Mouse (Mus musculus) telencephalon, adult 2 months (tissue): ENCODE data around the gene Rtel1.

Experiments
- DNase-seq: peaks from one replicate; pipeline ENCODE4 v3.0.0-alpha.2; 2011; ENCODE audit warnings: low read depth, low spot score

The Rtel1 gene

GRCm38 (mm10) chr2:181319248-181320102 lies at the start of gene Rtel1:
Gene Rtel1, plus strand, starts transcription at chr2:181319739.
- peak; percentile 75 for DNase-seq

DNA sequence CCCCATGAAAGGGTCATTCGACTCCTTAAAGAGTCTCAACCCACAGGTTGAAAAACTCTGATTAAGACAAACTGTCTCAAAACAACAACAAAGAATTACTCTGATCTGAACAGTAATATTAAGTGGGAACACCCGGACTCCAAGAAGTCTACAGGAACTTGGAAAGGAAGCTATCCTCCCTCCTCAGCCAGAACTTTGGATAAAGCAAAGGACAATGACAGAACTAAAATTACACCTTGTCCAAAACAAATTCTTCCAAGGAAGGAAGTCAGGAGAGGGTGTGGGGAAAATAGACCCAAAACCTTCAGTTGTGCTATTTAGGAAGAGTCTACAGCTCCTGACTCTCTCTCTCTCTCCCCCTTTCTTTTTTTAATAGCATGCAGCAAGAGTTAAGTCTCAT lies 47.4 kb upstream of the Rtel1 start:
- DNase-seq = no peak

GRCm38 (mm10) chr2:181273829-181274228 lies 45.7 kb upstream of the Rtel1 start:
- no peak for DNase-seq

DNA sequence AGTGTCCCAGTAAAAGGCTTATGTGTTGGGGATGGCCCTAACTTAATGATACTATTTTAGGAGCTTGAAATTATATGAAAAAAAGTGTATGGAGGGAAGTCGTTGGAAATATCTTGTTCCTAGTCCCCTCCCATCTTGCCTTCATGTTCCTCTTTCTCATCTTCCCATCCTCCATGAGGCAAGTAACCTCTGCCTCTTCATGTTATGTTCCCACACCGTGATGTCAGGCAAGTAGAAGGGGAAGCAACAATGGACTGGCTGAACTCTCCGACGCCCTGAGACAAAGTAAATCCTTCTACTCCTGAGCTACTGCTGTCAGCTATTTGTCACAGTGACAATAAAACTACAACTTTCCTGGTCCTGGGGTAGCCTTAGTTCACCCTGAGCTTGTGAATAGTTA lies 44.9 kb upstream of the Rtel1 start:
- DNase-seq = no peak

DNA sequence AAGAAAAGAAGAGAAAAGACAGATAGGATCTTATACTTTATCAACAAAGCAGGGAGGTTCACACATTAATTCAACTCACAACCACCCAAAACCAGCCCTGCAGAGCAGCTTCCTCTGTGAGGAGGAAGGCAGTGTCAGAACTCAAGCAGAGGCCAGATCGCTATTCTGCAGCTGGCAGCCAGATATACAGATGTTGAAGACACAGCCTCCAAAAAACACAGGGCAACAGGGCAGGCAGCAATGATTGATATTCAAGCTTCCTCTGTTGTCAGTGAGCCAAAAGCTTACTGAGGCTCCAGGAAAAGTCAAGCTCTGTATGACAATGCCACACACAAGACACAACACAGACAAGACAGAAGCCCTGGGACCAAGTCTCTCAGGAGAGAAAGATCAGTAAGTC lies 42.8 kb upstream of the Rtel1 start:
- no peak for DNase-seq

DNA sequence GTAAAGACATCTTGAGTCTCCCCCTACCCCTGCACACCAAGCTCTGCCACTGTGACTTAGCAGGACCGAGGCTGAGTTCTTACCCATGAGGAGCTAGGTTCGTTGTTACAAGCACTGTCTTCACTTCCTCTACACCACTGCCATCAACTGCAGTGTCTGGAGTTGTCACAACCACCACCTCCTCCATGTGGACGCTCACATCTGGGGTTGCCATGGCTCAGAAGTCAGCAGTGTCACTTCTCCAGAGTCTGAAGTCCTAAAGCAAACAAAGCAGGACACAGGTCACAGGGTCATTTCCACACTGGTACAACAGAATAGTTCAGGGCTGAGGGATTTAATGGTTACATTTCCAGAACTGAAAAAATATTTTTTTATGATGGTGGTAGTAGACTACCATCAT lies 41.7 kb upstream of the Rtel1 start:
- DNase-seq = no peak

- no peak for DNase-seq
Observed at GRCm38 (mm10) chr2:181279968-181280367, 39.6 kb upstream of the Rtel1 start.

GRCm38 (mm10) chr2:181286629-181287337 lies 32.8 kb upstream of the Rtel1 start:
- DNase-seq = no peak

GRCm38 (mm10) chr2:181287338-181287957 lies 32.1 kb upstream of the Rtel1 start:
- peak; percentile 31 for DNase-seq

DNA sequence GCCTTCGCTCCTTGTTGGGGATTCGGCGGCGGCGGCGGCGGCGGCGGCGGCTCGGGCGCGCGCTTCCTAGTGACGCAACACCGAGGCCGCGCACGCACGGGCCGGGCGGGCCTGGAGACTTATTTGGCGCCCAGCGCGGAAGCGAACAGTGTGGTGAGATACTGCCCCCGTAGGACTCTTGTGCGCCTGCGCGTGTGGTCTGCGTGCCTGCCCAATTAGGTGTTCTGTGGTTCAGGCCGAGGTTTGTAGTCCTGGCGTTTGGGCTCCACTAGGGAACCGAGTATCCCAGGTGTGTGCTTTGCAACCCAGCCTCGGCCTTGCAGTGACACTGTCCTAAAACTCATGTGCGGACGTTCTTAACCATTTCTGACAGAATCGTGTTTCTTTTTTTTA lies 31.6 kb upstream of the Rtel1 start, which contains the start of gene Gmeb2:
Gmeb2 (minus strand) TSS at position 78 of the 393 bp plus-strand sequence.
- peak; percentile 93 for DNase-seq

DNA sequence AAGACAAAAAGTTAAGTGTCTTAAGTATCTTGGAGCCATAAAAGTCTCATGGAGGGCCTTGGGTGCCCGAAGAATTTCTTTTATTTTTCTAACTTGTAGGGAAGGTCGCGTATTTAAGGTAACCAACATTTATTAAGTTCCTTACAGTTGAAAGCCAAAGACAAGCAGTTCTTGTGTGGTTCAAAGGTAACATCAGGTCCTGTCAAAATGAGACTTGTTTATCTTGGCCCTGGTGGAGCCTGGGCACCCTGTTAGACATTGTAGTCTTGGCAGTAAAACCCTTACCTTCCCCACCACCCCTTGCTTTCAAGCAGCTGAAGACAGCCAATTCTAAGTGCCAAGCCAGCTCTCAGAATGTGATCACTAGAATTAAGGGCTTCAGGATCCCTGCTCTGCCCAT lies 30.8 kb upstream of the Rtel1 start:
- DNase-seq = no peak

- DNase-seq = no peak
Observed at GRCm38 (mm10) chr2:181290937-181291336, 28.6 kb upstream of the Rtel1 start.

DNA sequence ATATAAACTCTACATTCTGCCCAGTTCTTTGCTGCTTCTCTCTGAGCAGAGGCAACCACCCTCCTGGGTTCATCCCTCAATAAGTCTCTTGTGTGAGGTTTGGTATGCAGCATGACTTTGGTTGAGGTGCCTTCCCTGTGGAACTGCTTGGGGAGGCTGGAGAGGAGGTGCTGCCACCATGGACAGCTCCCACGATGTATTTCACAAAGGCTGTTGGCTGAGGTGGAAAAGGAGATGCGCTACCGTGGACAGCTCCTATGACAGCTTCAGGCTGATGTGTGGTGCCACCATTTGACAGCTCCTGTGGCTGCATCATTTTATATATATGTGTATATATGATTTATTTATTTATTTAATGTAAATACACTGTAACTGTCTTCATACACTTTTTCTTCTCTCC lies 17.5 kb upstream of the Rtel1 start:
- no peak for DNase-seq

DNA sequence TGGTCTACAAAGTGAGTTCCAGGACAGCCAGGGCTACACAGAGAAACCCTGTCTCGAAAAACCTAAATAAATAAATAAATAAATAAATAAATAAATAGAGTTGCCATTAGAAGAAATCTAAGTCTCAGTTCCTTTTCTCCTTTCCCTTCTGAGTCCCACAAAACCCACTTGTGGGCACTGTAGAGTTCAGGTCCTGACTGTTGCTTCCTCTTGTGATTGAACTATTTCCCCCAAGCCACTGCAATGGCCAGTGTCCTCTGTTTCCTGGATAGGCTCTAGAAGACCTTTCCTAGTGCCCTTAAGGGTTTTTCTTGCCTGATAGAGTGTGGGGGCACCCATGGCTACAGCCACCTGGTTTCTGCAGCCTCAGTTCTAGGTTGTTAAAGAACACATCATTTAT lies 14.6 kb upstream of the Rtel1 start:
- DNase-seq = no peak

- peak; percentile 43 for DNase-seq
Observed at GRCm38 (mm10) chr2:181307144-181307804, 12.3 kb upstream of the Rtel1 start.

GRCm38 (mm10) chr2:181312435-181312834 lies 7.1 kb upstream of the Rtel1 start:
- DNase-seq = no peak

DNA sequence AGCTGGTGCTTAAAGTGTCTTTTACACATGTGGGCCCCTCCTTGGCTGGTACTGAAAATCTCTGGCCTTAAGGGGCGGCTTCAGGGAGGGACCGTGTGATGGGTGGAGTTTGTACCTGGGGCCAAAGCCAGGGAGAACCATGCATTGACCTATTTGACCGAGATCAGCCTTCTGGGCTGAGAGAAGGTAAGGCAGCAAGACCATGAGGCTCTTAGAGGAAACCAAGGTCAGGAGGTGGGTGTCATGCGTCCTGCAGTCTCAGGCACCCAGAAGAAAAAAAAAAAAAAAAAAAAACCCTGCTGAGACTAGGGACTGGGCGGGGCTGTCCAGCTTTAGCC lies 6.6 kb upstream of the Rtel1 start:
- no peak for DNase-seq

DNA sequence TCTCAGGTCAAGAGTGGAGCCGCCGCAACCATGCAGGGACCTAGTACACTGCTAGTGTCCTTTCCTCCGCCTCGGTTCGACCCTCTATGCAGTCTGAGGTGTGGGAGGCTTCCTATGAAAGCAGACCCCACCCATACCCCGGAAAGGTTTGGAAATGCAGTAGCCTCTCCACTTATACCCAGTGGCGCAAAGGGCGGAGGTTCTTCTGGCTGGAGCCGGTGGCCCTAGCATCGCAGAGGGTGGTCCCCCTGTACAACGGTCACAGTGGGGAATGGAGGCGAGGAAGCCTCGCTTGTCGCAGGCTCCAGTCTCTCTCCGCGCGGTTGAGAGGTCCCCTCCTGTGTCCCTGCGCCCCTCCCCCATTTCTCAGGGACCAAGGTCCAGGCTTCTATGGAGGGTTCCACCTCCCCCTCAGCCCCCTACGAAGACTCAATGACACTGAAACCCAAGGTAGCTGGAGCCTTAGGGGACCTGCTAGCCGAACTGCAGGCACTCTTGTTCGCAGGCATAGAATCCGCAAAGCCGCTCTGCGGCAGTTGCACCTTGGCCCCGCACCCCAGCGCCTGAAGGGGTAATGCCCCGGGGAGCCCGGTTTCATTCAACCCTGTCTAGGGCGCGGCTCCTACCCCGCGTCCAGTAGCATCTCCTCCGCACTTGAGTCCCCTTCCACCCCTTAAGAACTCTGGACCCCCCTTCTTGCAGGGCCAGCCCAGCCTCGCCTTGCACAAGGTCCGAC lies 6.0 kb upstream of the Rtel1 start:
- DNase-seq = no peak

DNA sequence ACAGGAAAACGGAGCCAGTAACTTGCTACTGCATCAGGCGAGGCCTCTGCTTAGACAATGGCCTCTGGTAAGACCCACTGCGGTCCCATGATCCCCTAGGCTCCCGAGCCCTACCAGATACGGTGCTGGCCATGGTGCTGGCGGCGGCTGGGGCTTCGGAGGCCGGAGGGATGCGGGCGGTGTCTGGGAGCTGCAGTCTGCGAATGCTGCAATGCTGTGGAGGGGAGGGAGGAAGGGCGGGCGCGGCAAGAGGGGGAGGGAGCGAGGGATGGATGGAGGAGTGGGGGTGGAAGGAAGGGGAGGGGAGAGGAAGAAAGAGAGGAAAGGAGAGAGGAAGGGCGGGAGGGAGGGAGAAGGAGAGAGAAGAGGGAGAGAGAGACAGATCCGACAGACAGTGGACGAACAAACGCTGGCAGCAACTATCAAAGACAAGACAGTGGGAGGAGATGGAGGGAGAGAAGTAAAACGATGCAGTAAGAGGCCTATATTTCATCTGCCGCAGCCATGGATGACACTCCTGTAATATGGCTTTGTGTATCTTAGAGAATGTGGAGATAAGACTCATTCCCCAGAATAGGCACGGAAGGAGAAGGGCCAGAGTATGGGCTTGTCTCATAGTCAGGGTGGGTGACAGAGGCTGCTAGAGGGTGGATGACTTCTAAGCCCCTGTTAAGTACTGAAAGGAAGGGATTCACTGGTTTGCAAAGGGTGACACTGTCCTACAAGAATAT lies 5.3 kb upstream of the Rtel1 start, which contains the start of gene Stmn3:
Stmn3 (minus strand) TSS at position 421 of the 731 bp plus-strand sequence.
- peak; percentile 85 for DNase-seq

DNA sequence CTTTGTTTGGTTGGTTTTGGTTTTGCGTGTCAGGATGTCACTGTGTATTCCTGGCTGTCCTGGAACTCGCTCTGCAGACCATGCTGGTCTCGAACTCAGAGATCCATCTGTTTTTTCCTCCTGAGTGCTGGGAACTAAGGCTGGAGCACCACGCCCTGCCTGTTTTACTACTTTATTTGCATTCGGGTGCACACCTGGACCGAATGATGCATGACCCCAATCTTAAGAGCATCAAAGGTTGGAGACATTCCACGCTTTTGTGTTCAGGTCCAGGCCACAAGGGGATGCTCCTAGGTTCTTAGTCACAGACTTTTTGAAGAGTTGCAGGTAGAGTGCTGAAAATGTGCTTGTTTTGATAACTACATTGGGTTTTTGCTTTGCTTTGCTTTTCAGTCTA lies 562 bp downstream of the Rtel1 start:
- DNase-seq = no peak

GRCm38 (mm10) chr2:181322136-181322535 lies 2.6 kb downstream of the Rtel1 start:
- no peak for DNase-seq
